Mouse (Mus musculus) liver, adult 2 months (tissue): ENCODE measurements around the gene Cnpy3. TPM values are rescaled to one million over a fixed set of nuclear protein-coding genes. Genes with fewer than 3 reads are reported as not detected.
A peak's percentile ranks its signal among the peaks of the same experiment; 100 is the strongest.

Source experiments
- DNase-seq: peaks from one replicate; pipeline ENCODE4 v3.0.0-alpha.2; 2011; ENCODE audit warnings: low read depth, low spot score; ENCODE audit errors: extremely low read depth
- H3K27ac ChIP-seq: fragments of 200-500 bp; replicated peaks from 2 replicates; pipeline ENCODE4 v1.5.1; 2012; ENCODE audit warnings: low read depth, mild to moderate bottlenecking, control low read depth, inconsistent platforms, low read length; ENCODE audit not compliant: insufficient read depth
- H3K27me3 ChIP-seq: fragments of 200-500 bp; 2 replicates; pipeline ENCODE4 v1.6.1; 2012; ENCODE audit warnings: mild to moderate bottlenecking, moderate library complexity, low read length, inconsistent platforms; ENCODE audit not compliant: control insufficient read depth, insufficient read depth
- H3K36me3 ChIP-seq: fragments of 200-500 bp; 2 replicates; pipeline ENCODE4 v1.6.1; 2012; ENCODE audit warnings: low read length, inconsistent platforms; ENCODE audit not compliant: control insufficient read depth, insufficient read depth
- H3K4me1 ChIP-seq: fragments of 200-500 bp; 2 replicates; pipeline ENCODE4 v1.6.1; 2011; ENCODE audit warnings: low read length; ENCODE audit not compliant: control insufficient read depth, insufficient read depth
- H3K4me3 ChIP-seq: fragments of 200-500 bp; 2 replicates; pipeline ENCODE4 v1.5.1; 2011; ENCODE audit warnings: low read depth, mild to moderate bottlenecking, control low read depth, low read length, moderate library complexity; ENCODE audit not compliant: insufficient read depth
- H3K79me2 ChIP-seq: fragments of 200-500 bp; 2 replicates; pipeline ENCODE4 v1.6.1; 2012; ENCODE audit warnings: inconsistent platforms, mild to moderate bottlenecking, low read length, moderate library complexity; ENCODE audit not compliant: control insufficient read depth, insufficient read depth
- H3K9ac ChIP-seq: fragments of 200-500 bp; 2 replicates; pipeline ENCODE4 v1.6.1; 2012; ENCODE audit warnings: low read depth, mild to moderate bottlenecking, control low read depth, inconsistent platforms, low read length
- CTCF ChIP-seq: fragments of 200-500 bp; IDR thresholded peaks from 2 replicates; pipeline ENCODE4 v1.5.1; 2011; ENCODE audit warnings: low read depth, low read length, control low read depth
- POLR2A ChIP-seq: fragments of 200-500 bp; IDR thresholded peaks from 2 replicates; pipeline ENCODE4 v1.6.1; 2011; ENCODE audit warnings: low read length, control low read depth; ENCODE audit not compliant: insufficient read depth; ENCODE audit errors: extremely low read depth
- WGBS: fragments of 180-500 bp; shearing (Covaris S2); methylation state at CpG from one replicate; pipeline ENCODE4 v1.1.7; 2018; 5-methylcytosine and 5-hydroxymethylcytosine counted together
- polyA plus RNA-seq: library from polyadenylated mRNA; depleted of rRNA; stranded (reverse); fragments of >200 nt; gene quantifications from 2 replicates; pipeline ENCODE4 v1.2.3, GENCODE M21; 2012
- total RNA-seq: library from RNA; depleted of rRNA; stranded (reverse); fragments of >200 nt; gene quantifications from 2 replicates; pipeline ENCODE4 v1.2.3, GENCODE M21; 2014

The Cnpy3 gene
- total and polyA plus RNA-seq, 2 experiments: 28.6 to 40.7 TPM

GRCm38 (mm10) chr17:46751056-46751793 lies 789 bp downstream of the Cnpy3 start:
- H3K36me3 ChIP-seq: peaks cover 5% of the 10 kb centered on the region; the same call in 1 of the 2 replicates
- 15% methylated on average over 16 of the region's 16 CpGs for WGBS
- H3K27ac ChIP-seq: peak overlapping the region; percentile 87
- TF ChIP-seq CTCF (no peak), POLR2A (0 out of 2 replicates have a peak, but pooled peaks have one; percentile 13)
- peak overlapping the region; percentile 89 for H3K9ac ChIP-seq
- H3K4me3 ChIP-seq: peak overlapping the region; percentile 89
- peaks cover 7% of the 10 kb centered on the region for H3K4me1 ChIP-seq
- no peaks in the 10 kb centered on the region for H3K27me3 ChIP-seq
- peaks cover 11% of the 10 kb centered on the region; the same call in 1 of the 2 replicates for H3K79me2 ChIP-seq
- peak; percentile 68 for DNase-seq

DNA sequence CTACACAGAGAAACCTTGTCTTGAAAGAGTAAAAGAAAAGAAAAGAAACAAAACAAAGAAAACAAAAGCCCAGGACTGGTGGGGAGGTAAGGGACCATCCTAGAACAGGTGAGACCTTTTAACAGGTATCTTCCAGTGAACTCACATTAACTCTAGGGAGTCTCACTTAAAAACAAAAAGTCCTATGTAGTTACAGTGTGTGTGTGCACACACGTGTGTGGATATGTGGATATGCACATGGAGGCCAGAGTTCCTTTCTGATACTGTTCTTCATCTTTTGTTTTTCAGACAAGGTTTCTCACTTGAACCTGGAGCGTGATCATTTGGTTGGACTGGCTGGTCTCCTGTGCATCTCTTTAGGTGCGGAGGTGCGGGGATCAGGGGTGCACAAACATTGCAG lies 1.4 kb downstream of the Cnpy3 start:
- Histone ChIP-seq H3K4me1 (peaks cover 7% of the 10 kb centered on the region), H3K9ac (peak overlapping the region; percentile 37), H3K36me3 (peaks cover 5% of the 10 kb centered on the region; the same call in 1 of the 2 replicates), H3K27me3 (no peaks in the 10 kb centered on the region), H3K4me3 (no peak overlapping the region), H3K79me2 (peaks cover 11% of the 10 kb centered on the region; the same call in 1 of the 2 replicates), H3K27ac (peak overlapping the region; percentile 36)
- DNase-seq: no peak
- no peak for TF ChIP-seq CTCF
- no peak for TF ChIP-seq POLR2A
- WGBS: 88% methylated on average over 4 of the region's 4 CpGs

GRCm38 (mm10) chr17:46749282-46749681 lies 2.7 kb downstream of the Cnpy3 start:
- no peak for TF ChIP-seq POLR2A
- TF ChIP-seq CTCF: no peak
- no peak for DNase-seq
- 94% methylated on average over 5 of the region's 5 CpGs for WGBS
- H3K4me1 ChIP-seq: peaks cover 7% of the 10 kb centered on the region
- H3K9ac ChIP-seq: no peak overlapping the region
- H3K36me3 ChIP-seq: peaks cover 9% of the 10 kb centered on the region
- peaks cover 11% of the 10 kb centered on the region; the same call in 1 of the 2 replicates for H3K79me2 ChIP-seq
- no peak overlapping the region for H3K4me3 ChIP-seq
- no peaks in the 10 kb centered on the region for H3K27me3 ChIP-seq
- no peak overlapping the region for H3K27ac ChIP-seq

GRCm38 (mm10) chr17:46747806-46748205 lies 4.2 kb downstream of the Cnpy3 start:
- Histone ChIP-seq H3K4me1 (peaks cover 7% of the 10 kb centered on the region), H3K27ac (peak overlapping the region; percentile 2)

GRCm38 (mm10) chr17:46747234-46747633 lies 4.8 kb downstream of the Cnpy3 start:
- Histone ChIP-seq H3K79me2 (peaks cover 11% of the 10 kb centered on the region; the same call in 1 of the 2 replicates), H3K27ac (peak overlapping the region; percentile 2), H3K9ac (no peak overlapping the region), H3K4me3 (no peak overlapping the region), H3K4me1 (peaks cover 7% of the 10 kb centered on the region), H3K27me3 (no peaks in the 10 kb centered on the region), H3K36me3 (peaks cover 14% of the 10 kb centered on the region)
- TF ChIP-seq POLR2A (no peak), CTCF (no peak)
- WGBS: 79% methylated on average over 8 of the region's 8 CpGs
- peak; percentile 15 for DNase-seq

More at GRCm38 (mm10) chr17:46747806-46748205, 4.2 kb downstream of the Cnpy3 start:
- H3K36me3 ChIP-seq: peaks cover 12% of the 10 kb centered on the region
- peak; percentile 82 for DNase-seq
- peaks cover 11% of the 10 kb centered on the region; the same call in 1 of the 2 replicates for H3K79me2 ChIP-seq
- TF ChIP-seq CTCF: no peak
- no peak for TF ChIP-seq POLR2A
- no peak overlapping the region for H3K4me3 ChIP-seq
- H3K27me3 ChIP-seq: no peaks in the 10 kb centered on the region
- WGBS: 20% methylated on average over 2 of the region's 2 CpGs
- H3K9ac ChIP-seq: no peak overlapping the region

DNA sequence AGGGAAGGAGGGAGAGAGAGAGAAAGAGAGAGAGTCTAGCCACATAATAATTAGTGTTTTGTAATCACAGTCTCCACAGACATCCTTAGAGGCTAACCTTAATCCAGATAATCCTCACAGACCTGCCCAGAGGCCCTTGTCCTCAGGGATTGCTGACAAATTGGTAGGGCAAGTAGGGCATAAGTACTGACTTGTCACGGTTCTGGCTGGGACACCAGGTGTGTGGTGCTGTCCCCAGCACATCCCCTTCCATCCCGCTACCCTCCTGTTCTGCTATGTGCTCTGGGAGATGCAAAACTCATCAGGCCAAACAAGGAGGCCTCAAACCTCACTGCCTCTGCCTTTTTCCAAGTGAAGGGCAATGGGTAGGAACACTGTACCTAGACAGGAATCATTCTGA lies 6.5 kb downstream of the Cnpy3 start:
- WGBS: 98% methylated on average over 2 of the region's 2 CpGs

More for the DNA sequence above, 6.5 kb downstream of the Cnpy3 start:
- Histone ChIP-seq H3K79me2 (peaks cover 5% of the 10 kb centered on the region; the same call in 1 of the 2 replicates), H3K27ac (no peak overlapping the region), H3K9ac (no peak overlapping the region), H3K36me3 (peaks cover 14% of the 10 kb centered on the region), H3K27me3 (no peaks in the 10 kb centered on the region), H3K4me1 (0 out of 2 replicates have a peak, but pooled peaks cover 2% of the 10 kb centered on the region), H3K4me3 (no peak overlapping the region)
- no peak for DNase-seq
- TF ChIP-seq POLR2A (no peak), CTCF (no peak)
